Mouse (Mus musculus) lung, adult 2 months (tissue): Measurements from ENCODE around the gene Macrod2. TPM values are rescaled to one million over a fixed set of nuclear protein-coding genes. Genes with fewer than 3 reads are reported as not detected.

Experiments
- DNase-seq: peaks from one replicate; pipeline ENCODE4 v3.0.0; 2022
- H3K4me1 ChIP-seq: fragments of 200-500 bp; 2 replicates; pipeline ENCODE4 v1.6.1; 2011; ENCODE audit warnings: low read length; ENCODE audit not compliant: control insufficient read depth, insufficient read depth
- H3K4me3 ChIP-seq: fragments of 200-500 bp; replicated peaks from 2 replicates; pipeline ENCODE3; 2011; ENCODE audit warnings: low read depth, mild to moderate bottlenecking, control low read depth, low read length; ENCODE audit errors: extremely low read depth
- CTCF ChIP-seq: fragments of 200-500 bp; IDR thresholded peaks from 2 replicates; pipeline ENCODE4 v1.5.1; 2011; ENCODE audit warnings: mild to moderate bottlenecking, low read length, control low read depth; ENCODE audit not compliant: insufficient read depth
- POLR2A ChIP-seq: fragments of 200-500 bp; IDR thresholded peaks from 2 replicates; pipeline ENCODE4 v1.6.1; 2011; ENCODE audit warnings: low read depth, mild to moderate bottlenecking, control low read depth, low read length, borderline replicate concordance; ENCODE audit errors: extremely low read depth
- WGBS: fragments of 180-500 bp; shearing (Covaris S2); methylation state at CpG from one replicate; pipeline ENCODE4 v1.1.7; 2018; 5-methylcytosine and 5-hydroxymethylcytosine counted together
- polyA plus RNA-seq: library from polyadenylated mRNA; depleted of rRNA; stranded (reverse); fragments of >200 nt; gene quantifications from 2 replicates; pipeline ENCODE4 v1.2.3, GENCODE M21; 2012

Gene Macrod2
- polyA plus RNA-seq, 1 experiment = 2.6 TPM

- TF ChIP-seq CTCF (no peak), POLR2A (no peak)
- no peak overlapping the region for H3K4me3 ChIP-seq
- 42% methylated on average over 10 of the region's 10 CpGs for WGBS
- no peak for DNase-seq
- no peaks in the 10 kb centered on the region for H3K4me1 ChIP-seq
Measured at GRCm38 (mm10) chr2:141876155-141876851, 1481.2 kb downstream of the Macrod2 start.

- Histone ChIP-seq H3K4me1 (no peaks in the 10 kb centered on the region), H3K4me3 (no peak overlapping the region)
- 77% methylated on average over 2 of the region's 2 CpGs for WGBS
- no peak for TF ChIP-seq CTCF
- no peak for TF ChIP-seq POLR2A
- no peak for DNase-seq
Measured at GRCm38 (mm10) chr2:141876958-141877357, 1481.8 kb downstream of the Macrod2 start.

- Histone ChIP-seq H3K4me3 (no peak overlapping the region), H3K4me1 (no peaks in the 10 kb centered on the region)
- no peak for DNase-seq
- TF ChIP-seq POLR2A = no peak
- WGBS = 92% methylated on average over 1 of the region's 1 CpGs
Measured at GRCm38 (mm10) chr2:141878473-141878872, 1483.4 kb downstream of the Macrod2 start.

- no peaks in the 10 kb centered on the region for H3K4me1 ChIP-seq
- TF ChIP-seq POLR2A (no peak), CTCF (no peak)
- no peak overlapping the region for H3K4me3 ChIP-seq
- 55% methylated on average over 9 of the region's 9 CpGs for WGBS
- no peak for DNase-seq
Measured at GRCm38 (mm10) chr2:141879711-141880110, 1484.6 kb downstream of the Macrod2 start.

GRCm38 (mm10) chr2:141886694-141887474 lies 1491.8 kb downstream of the Macrod2 start:
- DNase-seq = no peak
- no peaks in the 10 kb centered on the region for H3K4me1 ChIP-seq
- no peak overlapping the region for H3K4me3 ChIP-seq
- TF ChIP-seq POLR2A = no peak
- no peak for TF ChIP-seq CTCF
- 59% methylated on average over 11 of the region's 11 CpGs for WGBS

- H3K4me1 ChIP-seq = no peaks in the 10 kb centered on the region
- TF ChIP-seq POLR2A = no peak
- TF ChIP-seq CTCF = no peak
- no peak overlapping the region for H3K4me3 ChIP-seq
- no peak for DNase-seq
- 46% methylated on average over 2 of the region's 2 CpGs for WGBS
Measured at GRCm38 (mm10) chr2:141889497-141889896, 1494.4 kb downstream of the Macrod2 start.

- no peak overlapping the region for H3K4me3 ChIP-seq
- no peaks in the 10 kb centered on the region for H3K4me1 ChIP-seq
- TF ChIP-seq POLR2A = no peak
- no peak for TF ChIP-seq CTCF
- DNase-seq = no peak
Measured at GRCm38 (mm10) chr2:141897951-141898350, 1502.8 kb downstream of the Macrod2 start.

GRCm38 (mm10) chr2:141911831-141912447 lies 1516.8 kb downstream of the Macrod2 start:
- Histone ChIP-seq H3K4me1 (no peaks in the 10 kb centered on the region), H3K4me3 (no peak overlapping the region)
- 81% methylated on average over 6 of the region's 6 CpGs for WGBS
- DNase-seq = no peak
- TF ChIP-seq POLR2A (no peak), CTCF (no peak)

- TF ChIP-seq CTCF (no peak), POLR2A (no peak)
- Histone ChIP-seq H3K4me3 (no peak overlapping the region), H3K4me1 (no peaks in the 10 kb centered on the region)
- DNase-seq = no peak
- WGBS = 60% methylated on average over 3 of the region's 3 CpGs
Measured at GRCm38 (mm10) chr2:141913486-141913885, 1518.4 kb downstream of the Macrod2 start.
